In genomic region chr15:81576961-81577360, GRCm38 (mm10) we compare ENCODE assay signal across 9 mouse cellular contexts. TPM values are rescaled to one million over a fixed set of nuclear protein-coding genes. Genes with fewer than 3 reads are reported as not detected.
DNase-seq lines count a peak whose midpoint lies in the region; ATAC-seq lines count a peak whose summit lies in the region.
"Had no signal": no experiment of that assay in that cellular context is flagged by ENCODE, and none has a peak within 500 bp of the region (broad histone marks: within the 10 kb centered on the region; RNA-seq: fewer than 3 reads in every experiment).

No protein-coding gene starts in this region.

- intact Hi-C loops in left cerebral cortex, postnatal 14 days (cut with DNase I): no loop called here
- intact Hi-C loops in left cerebral cortex, postnatal 36 days (cut with DNase I): no loop called here

- DNase-seq in CD4-positive, CD25-positive, alpha-beta regulatory T cell, adult 2 months (ENCODE audit: low read depth, low spot score): peak; percentile 25
- peak; percentile 26 to 76 for DNase-seq in left cerebral cortex, postnatal 14 days (ENCODE audit: low spot score in 2 of 2)
- no peak for DNase-seq in left cerebral cortex, adult 18-20 months (ENCODE audit: low spot score in 2 of 2)
- DNase-seq in MN1 (ENCODE audit: low spot score): peak; percentile 49
- peak; percentile 13 to 65 for DNase-seq in layer of hippocampus, postnatal 14 days (ENCODE audit: low spot score in 2 of 2)
- DNase-seq in gastrocnemius, postnatal 10 days: no peak
- DNase-seq in left cerebral cortex, postnatal 36 days (ENCODE audit: low spot score in 2 of 2): no peak
- DNase-seq: lung, postnatal 36 days had no signal

- no peak for ATAC-seq in CD4-positive, CD25-positive, alpha-beta regulatory T cell, adult 4 months

RNA-seq across cellular contexts. Expression of gene Ep300, which starts 8.2 kb away (rescaled TPM):
- 10 to 100 TPM; 15.9 to 18.2 TPM for polyA plus RNA-seq in CD4-positive, CD25-positive, alpha-beta regulatory T cell, adult 4 months (2017; shearing (Covaris generic))
- total RNA-seq in left cerebral cortex, postnatal 14 days (2021): 10 to 100 TPM; 57.9 to 58.3 TPM
- total RNA-seq in left cerebral cortex, adult 18-20 months (2021): 10 to 100 TPM; 62.4 to 66.7 TPM
- total RNA-seq in layer of hippocampus, postnatal 14 days (2021): 10 to 100 TPM; 58.7 to 62.8 TPM
- 10 to 100 TPM; 31.2 to 38.4 TPM for total RNA-seq in gastrocnemius, postnatal 10 days (2021)
- total RNA-seq in left cerebral cortex, postnatal 36 days (2021): 10 to 100 TPM; 68.3 to 82.0 TPM

Comparison
In these comparisons a context has a peak if more than half of its experiments do, and no peak if none do; other contexts are left out.
1. DNase-seq: peak in CD4-positive, CD25-positive, alpha-beta regulatory T cell, adult 2 months (single experiment), left cerebral cortex, postnatal 14 days (2 of 2), MN1 (single experiment) and layer of hippocampus, postnatal 14 days (2 of 2); none in left cerebral cortex, adult 18-20 months (0 of 2), gastrocnemius, postnatal 10 days (single experiment) and left cerebral cortex, postnatal 36 days (0 of 2).